Mouse (Mus musculus): ENCODE measurements around the gene Tns3.

DNA sequence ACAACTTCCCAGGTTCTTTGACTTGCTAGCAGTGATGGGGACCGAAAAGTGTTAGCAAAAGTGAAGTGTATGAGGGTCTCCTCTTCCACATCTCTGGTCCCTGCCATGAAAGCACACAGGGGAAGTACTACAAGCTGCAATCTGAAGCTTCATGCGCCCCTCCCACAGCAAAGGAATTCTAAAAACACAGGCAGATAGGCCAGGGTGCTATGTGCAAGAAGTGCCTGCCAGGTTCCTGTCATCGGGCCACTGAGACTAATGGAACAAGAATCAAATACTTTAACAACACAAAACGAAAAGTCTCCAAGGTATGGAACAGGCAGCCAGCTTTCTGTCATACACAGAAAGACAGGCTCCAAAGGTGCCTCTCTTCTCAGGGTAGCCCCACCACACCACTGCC is 177.8 kb downstream of the Tns3 start:
- TF ChIP-seq CTCF (IDR thresholded peaks at IDR 0.05; ENCODE audit: insufficient read depth, low read depth, low read length) (no peak), POLR2A (IDR thresholded peaks at IDR 0.05; ENCODE audit: insufficient read depth, low read depth, low read length) (no peak)
